Mouse (Mus musculus) embryonic fibroblast, embryonic 13.5 days (primary cell): ENCODE data around the gene Nrp2.

Experiments used
- CTCF ChIP-seq: IDR thresholded peaks from 2 replicates; pipeline ENCODE4 v1.5.1; 2011; ENCODE audit warnings: mild to moderate bottlenecking, control low read depth, low read length, moderate library complexity, borderline replicate concordance; ENCODE audit not compliant: insufficient read depth
- POLR2A ChIP-seq: IDR thresholded peaks from 2 replicates; pipeline ENCODE4 v1.6.1; 2011; ENCODE audit warnings: low read depth, mild to moderate bottlenecking, control low read depth, low read length, moderate library complexity

- TF ChIP-seq CTCF (no peak), POLR2A (no peak)
Measured at GRCm38 (mm10) chr1:62806014-62806413, 102.9 kb downstream of the Nrp2 start.
